Mouse (Mus musculus) lung, postnatal 25 days (tissue): ENCODE measurements at regions not wholly inside any gene's neighbourhood (a gene's known extent, or its start where the extent isn't known, plus 50 kb on each side); places are given as distances from the start of the nearest gene placed in this dataset.

ENCODE experiments used
- DNase-seq: peaks from one replicate; pipeline ENCODE4 v3.0.0; 2022; ENCODE audit warnings: low spot score

- no peak for DNase-seq
Observed at GRCm38 (mm10) chr10:19078047-19078446, 62.6 kb upstream of the Tnfaip3 start.

DNA sequence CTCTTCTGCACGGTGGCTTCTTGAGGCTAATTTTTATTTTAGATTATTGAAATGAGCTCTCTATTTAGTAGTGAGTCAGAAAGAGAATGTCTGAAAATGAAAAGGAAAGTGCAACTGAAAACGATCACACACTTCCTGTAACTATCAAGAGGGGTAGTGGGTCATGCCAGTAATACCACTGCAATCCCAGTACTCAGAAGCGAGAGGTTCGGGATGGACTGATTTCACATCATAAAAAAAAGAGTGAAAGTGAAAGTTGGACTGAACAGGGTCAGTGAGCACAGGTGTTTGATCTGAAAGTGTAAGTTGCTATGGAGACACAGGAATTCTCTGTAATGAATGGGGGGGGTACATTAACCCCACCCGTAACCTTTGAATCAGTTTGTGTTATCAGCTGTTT lies 52.9 kb upstream of the Tnfaip3 start:
- DNase-seq = no peak

- no peak for DNase-seq
Observed at GRCm38 (mm10) chr10:19067623-19068022, 52.2 kb upstream of the Tnfaip3 start.

DNA sequence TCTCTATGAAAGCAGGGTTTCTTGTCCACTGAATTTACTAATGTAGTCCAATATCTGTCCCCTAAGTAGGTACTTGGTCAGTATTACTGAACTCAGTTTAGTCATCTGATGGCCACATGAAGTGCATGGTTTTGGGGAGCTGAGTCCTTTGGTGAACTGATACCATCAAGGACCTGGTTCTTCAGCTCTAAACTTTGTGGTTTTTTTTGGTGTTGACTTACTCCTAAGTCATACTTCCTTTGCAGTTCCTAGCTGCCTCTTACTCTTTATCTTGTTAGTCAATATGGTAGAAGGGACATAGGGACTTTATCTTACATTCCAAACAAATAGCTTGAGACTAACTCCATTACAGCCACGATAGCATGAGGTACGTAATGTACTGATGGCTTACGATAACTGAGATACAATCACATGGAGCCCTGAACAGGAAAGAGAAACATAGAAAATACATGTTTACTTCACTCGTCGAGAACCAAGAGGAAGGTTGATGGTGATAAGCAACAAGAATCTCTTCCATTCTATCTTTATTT lies 51.4 kb upstream of the Tnfaip3 start:
- no peak for DNase-seq
